Mouse (Mus musculus) ES-Bruce4 (cell line): ENCODE data around the gene Ugt1a7c. TPM values are rescaled to one million over a fixed set of nuclear protein-coding genes. Genes with fewer than 3 reads are reported as not detected.

Source experiments
- H3K27ac ChIP-seq: 2 replicates; pipeline ENCODE4 v1.5.1; 2012; ENCODE audit warnings: low read length, inconsistent platforms; ENCODE audit not compliant: insufficient read depth
- H3K27me3 ChIP-seq: 2 replicates; pipeline ENCODE4 v1.6.1; 2012; ENCODE audit warnings: mild to moderate bottlenecking, low read length, inconsistent platforms; ENCODE audit not compliant: control insufficient read depth, poor library complexity, insufficient read depth, severe bottlenecking
- H3K36me3 ChIP-seq: 2 replicates; pipeline ENCODE4 v1.6.1; 2012; ENCODE audit warnings: inconsistent platforms, mild to moderate bottlenecking, low read length, moderate library complexity; ENCODE audit not compliant: control insufficient read depth, poor library complexity, insufficient read depth, severe bottlenecking
- H3K4me1 ChIP-seq: one replicate; pipeline ENCODE4 v1.8.1; 2011; ENCODE audit warnings: low read length; ENCODE audit not compliant: control insufficient read depth, insufficient read depth
- H3K4me3 ChIP-seq: 2 replicates; pipeline ENCODE4 v1.5.1; 2011; ENCODE audit warnings: low read depth, mild to moderate bottlenecking, low read length
- H3K9ac ChIP-seq: 2 replicates; pipeline ENCODE4 v1.6.1; 2012; ENCODE audit warnings: low read depth, mild to moderate bottlenecking, inconsistent platforms; ENCODE audit not compliant: poor library complexity, severe bottlenecking
- H3K9me3 ChIP-seq: replicated peaks from 2 replicates; pipeline ENCODE4 v1.6.1; 2012; ENCODE audit warnings: mild to moderate bottlenecking, low read length, inconsistent platforms; ENCODE audit not compliant: control insufficient read depth, poor library complexity, insufficient read depth, severe bottlenecking
- CTCF ChIP-seq: IDR thresholded peaks from one replicate; pipeline ENCODE4 v1.8.1; 2011; ENCODE audit warnings: low read depth, low read length
- EP300 ChIP-seq: IDR thresholded peaks from 2 replicates; pipeline ENCODE4 v1.6.1; 2011; ENCODE audit warnings: low read depth, low read length; ENCODE audit not compliant: insufficient read depth
- POLR2A ChIP-seq: IDR thresholded peaks from one replicate; pipeline ENCODE4 v1.8.1; 2011; ENCODE audit warnings: low read length; ENCODE audit not compliant: insufficient read depth
- polyA plus RNA-seq: library from polyadenylated mRNA; stranded (reverse); fragments of >200 nt; gene quantifications from 2 replicates; pipeline ENCODE4 v1.2.4, GENCODE M21; 2011; ENCODE audit warnings: low read depth; ENCODE audit not compliant: missing spikeins, insufficient read depth, insufficient read length

Gene Ugt1a7c
- polyA plus RNA-seq, 1 experiment, result not detected

DNA sequence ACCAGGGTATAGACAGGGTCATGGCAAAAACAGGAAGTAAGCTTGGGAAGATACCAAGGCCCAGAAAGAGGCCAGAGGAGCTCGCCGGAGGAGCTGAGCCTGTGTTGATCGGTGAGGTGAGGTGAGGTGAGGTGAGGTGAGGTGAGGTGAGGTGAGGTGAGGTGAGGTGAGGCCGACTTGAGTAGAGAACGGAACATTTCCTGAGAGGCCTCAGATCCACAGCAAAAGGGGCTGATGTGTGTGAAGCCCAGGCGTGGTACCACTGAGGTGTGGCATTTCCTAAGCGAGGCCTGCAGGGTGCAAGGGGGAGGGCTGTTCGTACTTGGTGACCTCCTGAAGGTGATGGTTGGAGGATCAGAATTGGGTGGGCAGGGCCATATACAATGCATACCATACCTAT, 158.2 kb downstream of the Ugt1a7c start:
- Histone ChIP-seq H3K36me3 (no peaks in the 10 kb centered on the region), H3K9ac (no peak overlapping the region), H3K4me3 (no peak overlapping the region), H3K9me3 (no peaks in the 10 kb centered on the region), H3K4me1 (no peaks in the 10 kb centered on the region), H3K27me3 (no peaks in the 10 kb centered on the region), H3K27ac (no peak overlapping the region)
- TF ChIP-seq EP300, result no peak
- TF ChIP-seq CTCF, result no peak
- no peak for TF ChIP-seq POLR2A

DNA sequence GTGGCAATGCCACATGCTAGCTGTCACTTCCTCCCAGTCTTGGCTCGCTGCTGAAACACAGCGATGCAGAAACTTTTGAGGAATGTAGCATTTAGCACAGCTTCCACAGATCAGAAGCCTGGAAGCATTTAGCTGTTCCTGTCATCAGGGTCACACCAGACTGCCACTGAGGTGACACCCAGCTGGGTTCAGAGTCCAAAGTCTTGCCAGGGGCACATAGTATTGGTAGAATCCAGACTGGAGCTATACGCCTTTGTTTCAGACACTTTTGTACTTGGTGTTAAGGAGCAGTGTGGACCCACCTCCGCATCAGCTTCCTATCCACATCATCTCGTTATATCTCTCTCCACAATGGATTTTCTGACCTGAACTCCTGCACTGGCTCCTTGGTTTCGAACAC, 158.7 kb downstream of the Ugt1a7c start:
- Histone ChIP-seq H3K9ac (no peak overlapping the region), H3K36me3 (no peaks in the 10 kb centered on the region), H3K27me3 (no peaks in the 10 kb centered on the region), H3K4me1 (no peaks in the 10 kb centered on the region), H3K4me3 (no peak overlapping the region), H3K27ac (no peak overlapping the region), H3K9me3 (no peaks in the 10 kb centered on the region)
- TF ChIP-seq CTCF (no peak), POLR2A (no peak), EP300 (no peak)

DNA sequence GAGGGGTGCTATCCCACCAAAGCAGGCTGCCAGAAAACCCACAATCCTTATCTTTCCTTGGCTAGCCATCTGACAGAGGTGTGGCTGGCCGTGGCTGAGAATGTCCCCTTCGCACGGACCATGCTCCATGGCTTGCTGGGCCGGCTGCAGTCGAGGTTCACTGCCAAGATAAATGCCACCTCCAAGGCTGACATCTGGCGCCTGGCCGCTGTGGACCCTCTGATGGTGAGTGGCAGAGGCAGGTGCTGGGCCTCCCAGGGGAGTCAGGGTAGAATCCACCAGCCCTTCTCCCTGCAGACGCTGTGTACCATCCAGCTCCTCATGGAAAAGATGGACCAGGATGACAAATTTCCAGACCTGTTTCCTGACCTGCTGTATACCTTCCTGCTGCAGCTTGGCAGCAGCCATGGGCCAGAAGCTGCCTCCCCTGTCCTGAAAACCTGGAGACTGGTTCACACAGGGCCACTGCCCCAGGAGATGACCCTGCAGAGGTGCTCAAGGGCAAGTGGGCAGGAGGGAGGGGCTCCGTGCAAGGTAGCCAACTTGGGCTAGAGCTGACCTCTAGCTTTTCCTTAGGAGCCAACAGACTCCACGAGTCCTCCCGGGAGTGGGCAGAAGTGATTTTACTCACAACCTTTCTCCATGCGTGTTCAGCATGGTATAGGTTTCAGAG, 160.1 kb downstream of the Ugt1a7c start:
- Histone ChIP-seq H3K9ac (no peak overlapping the region), H3K27me3 (no peaks in the 10 kb centered on the region), H3K4me1 (no peaks in the 10 kb centered on the region), H3K9me3 (no peaks in the 10 kb centered on the region), H3K36me3 (no peaks in the 10 kb centered on the region), H3K4me3 (no peak overlapping the region), H3K27ac (no peak overlapping the region)
- TF ChIP-seq POLR2A (no peak), CTCF (no peak), EP300 (no peak)

DNA sequence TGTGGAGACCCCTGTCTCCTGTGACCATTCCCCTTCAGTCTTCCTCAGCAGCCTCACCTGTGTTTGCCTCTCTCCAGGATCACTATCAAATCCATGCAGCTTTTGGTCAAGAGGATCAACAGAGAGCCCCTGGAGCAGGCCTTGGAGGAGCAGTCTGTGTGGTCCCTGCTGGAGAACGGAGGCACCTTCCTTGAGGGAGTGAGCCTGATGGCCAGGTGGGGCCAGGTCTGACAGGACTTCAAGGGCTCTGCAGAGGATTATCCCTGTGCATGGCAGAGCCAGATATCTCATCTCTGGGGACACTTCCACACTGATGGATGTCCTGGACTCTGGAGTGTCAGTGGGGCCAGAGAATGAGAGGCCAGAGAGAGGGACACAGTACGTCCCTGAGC, 160.6 kb downstream of the Ugt1a7c start:
- H3K27me3 ChIP-seq, result no peaks in the 10 kb centered on the region
- no peak overlapping the region for H3K9ac ChIP-seq
- no peaks in the 10 kb centered on the region for H3K36me3 ChIP-seq
- H3K9me3 ChIP-seq, result no peaks in the 10 kb centered on the region
- TF ChIP-seq POLR2A (no peak), EP300 (no peak), CTCF (no peak)
- H3K27ac ChIP-seq, result no peak overlapping the region
- no peaks in the 10 kb centered on the region for H3K4me1 ChIP-seq
- no peak overlapping the region for H3K4me3 ChIP-seq

DNA sequence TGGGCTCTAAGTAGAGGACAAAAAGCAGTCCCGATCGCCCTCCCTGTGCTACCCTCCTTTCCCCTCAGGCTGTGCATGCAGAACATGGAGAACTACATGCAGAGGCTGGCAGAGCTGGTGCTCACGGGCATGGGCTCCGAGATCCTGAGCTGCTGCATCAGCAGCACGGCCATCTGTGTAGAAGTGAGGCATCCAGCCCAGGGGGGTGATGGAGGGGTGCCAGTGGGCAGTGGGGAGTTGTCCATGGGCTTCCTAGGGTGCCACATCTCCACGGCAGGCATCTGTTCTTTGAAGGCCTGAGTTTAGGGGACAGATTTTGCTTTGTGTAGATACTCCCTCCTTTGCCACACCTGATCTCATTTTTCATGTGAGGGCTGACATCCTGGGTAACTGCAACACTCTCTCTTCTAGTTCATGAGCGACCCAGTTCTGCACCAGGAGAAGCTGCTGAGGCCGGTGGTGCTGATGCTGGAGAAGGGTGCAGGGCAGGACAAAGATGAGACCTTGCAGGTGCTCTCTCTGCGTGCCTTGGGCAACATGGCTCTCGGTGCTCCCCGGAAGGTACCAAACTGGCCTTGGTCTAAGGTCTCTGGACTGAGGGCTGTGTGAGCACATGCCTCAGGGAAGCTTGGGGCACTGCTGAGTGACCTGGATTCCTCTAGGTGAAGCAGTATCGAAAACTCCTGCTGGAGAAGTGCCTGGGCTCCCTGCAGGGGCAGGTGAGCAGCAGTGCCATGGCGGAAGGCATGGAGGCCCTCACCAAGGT, 161.3 kb downstream of the Ugt1a7c start:
- H3K36me3 ChIP-seq, result no peaks in the 10 kb centered on the region
- H3K9ac ChIP-seq, result no peak overlapping the region
- H3K4me3 ChIP-seq, result no peak overlapping the region
- H3K27ac ChIP-seq, result no peak overlapping the region
- H3K4me1 ChIP-seq, result no peaks in the 10 kb centered on the region
- no peaks in the 10 kb centered on the region for H3K27me3 ChIP-seq
- no peaks in the 10 kb centered on the region for H3K9me3 ChIP-seq
- TF ChIP-seq EP300 (no peak), CTCF (no peak), POLR2A (no peak)

DNA sequence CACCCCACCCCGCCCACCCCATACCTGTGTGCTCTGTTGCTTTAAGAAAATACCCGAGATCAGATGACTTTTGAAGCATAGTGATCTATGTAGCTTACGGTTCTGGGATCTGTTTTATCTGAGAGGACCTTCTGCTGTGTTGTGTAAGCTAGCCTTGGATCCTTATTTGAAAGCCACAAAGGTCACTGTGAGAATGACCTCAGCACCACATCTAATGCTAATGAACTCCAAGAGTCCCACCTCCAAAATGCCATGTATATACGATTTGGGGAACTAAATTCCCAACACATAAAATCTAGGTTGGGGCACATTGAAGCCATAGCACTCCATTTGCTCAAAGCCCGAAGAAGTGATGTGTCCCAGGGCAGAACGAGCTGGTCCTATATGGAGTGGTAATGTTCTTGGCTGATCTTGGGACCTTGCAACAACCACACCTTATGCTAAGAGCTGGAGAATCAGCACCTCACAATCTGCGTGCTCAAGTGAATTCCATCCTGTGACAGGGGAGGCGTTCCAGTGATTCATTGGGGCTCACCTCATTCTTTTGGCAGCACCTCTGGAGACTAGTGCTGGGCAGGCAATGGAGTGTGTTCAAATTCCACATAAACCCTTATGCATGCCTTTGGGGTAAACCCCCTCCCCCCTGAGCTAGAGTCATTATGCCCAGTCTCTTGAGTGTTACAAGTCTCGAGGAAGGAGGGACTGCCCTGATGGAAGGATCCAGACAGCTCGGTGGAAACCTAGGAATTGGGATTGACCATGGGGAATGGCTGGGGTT, 162.2 kb downstream of the Ugt1a7c start:
- no peaks in the 10 kb centered on the region for H3K4me1 ChIP-seq
- no peaks in the 10 kb centered on the region for H3K36me3 ChIP-seq
- no peak overlapping the region for H3K27ac ChIP-seq
- H3K4me3 ChIP-seq, result no peak overlapping the region
- no peaks in the 10 kb centered on the region for H3K27me3 ChIP-seq
- H3K9ac ChIP-seq, result no peak overlapping the region
- TF ChIP-seq EP300 (no peak), POLR2A (no peak), CTCF (no peak)
- no peaks in the 10 kb centered on the region for H3K9me3 ChIP-seq
